Mouse (Mus musculus) layer of hippocampus, postnatal 36 days (tissue): ENCODE data around the gene Stk40. TPM values are rescaled to one million over a fixed set of nuclear protein-coding genes. Genes with fewer than 3 reads are reported as not detected.
"Not testable (repeated sequence)": the region's sequence is repeated elsewhere in the genome, so short reads cannot be mapped to it uniquely, and the experiment has no call there.

Experiments used
- DNase-seq, 2 experiments: peaks; one replicate each; pipeline ENCODE4 v3.0.0; 2022
- total RNA-seq, 2 experiments: library from RNA; stranded (reverse); gene quantifications; 2 replicates each; pipeline ENCODE4 v1.2.3; 2021

Gene Stk40
- total RNA-seq, 2 experiments from 2014 or later: 28.5 to 29.0 TPM

DNA sequence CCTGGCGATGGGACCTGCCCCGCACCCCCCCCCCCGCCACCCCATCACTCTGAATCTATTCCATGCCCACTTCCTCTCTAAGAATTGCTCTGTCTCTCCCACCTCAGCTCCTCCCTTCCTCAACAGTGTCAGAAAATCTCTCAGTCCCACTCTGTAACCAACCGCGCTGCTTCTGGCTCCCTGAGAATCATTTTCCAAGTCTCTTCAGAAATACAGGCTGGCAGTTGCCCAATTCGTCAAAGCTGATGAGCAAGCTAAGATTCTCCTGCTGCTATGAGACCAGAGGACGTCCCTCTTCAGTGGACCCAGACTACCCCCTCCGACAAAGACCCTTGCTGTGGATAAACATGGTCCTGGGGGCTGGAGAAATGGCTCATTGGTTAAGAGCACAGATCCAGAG, 55.7 kb downstream of the Stk40 start:
- DNase-seq: no peak

- no peak for DNase-seq
Observed at GRCm38 (mm10) chr4:126160981-126161380, 57.2 kb downstream of the Stk40 start.

GRCm38 (mm10) chr4:126161456-126161855, 57.7 kb downstream of the Stk40 start:
- no peak for DNase-seq

- DNase-seq: no peak
Observed at GRCm38 (mm10) chr4:126161986-126162385, 58.2 kb downstream of the Stk40 start.

- DNase-seq: peak; percentile 80 to 82
Observed at GRCm38 (mm10) chr4:126162544-126163066, 58.8 kb downstream of the Stk40 start.

- no peak for DNase-seq
Observed at GRCm38 (mm10) chr4:126163067-126163659, 59.4 kb downstream of the Stk40 start, which contains the start of gene Sh3d21. Gene Sh3d21, minus strand, starts transcription at chr4:126163491.

DNA sequence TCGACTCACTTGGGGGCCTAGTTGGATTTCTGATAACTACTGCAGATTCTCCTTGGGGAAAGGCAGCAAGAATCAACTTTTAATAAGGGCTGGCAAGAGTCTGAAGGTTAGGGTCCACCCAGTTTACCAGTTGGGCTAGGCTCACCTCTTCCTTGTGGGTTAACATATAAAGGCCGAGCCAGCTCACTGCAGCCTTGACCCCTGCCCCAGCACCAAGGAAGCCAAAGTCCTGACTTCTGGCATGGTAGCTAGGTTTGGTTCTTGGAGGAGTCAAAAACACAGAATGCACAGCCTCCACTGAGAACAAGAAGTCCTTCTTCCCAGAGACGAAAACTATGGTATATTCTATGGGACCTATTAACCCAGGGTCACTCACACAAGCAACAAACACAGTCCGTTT, 59.9 kb downstream of the Stk40 start:
- DNase-seq: no peak

DNA sequence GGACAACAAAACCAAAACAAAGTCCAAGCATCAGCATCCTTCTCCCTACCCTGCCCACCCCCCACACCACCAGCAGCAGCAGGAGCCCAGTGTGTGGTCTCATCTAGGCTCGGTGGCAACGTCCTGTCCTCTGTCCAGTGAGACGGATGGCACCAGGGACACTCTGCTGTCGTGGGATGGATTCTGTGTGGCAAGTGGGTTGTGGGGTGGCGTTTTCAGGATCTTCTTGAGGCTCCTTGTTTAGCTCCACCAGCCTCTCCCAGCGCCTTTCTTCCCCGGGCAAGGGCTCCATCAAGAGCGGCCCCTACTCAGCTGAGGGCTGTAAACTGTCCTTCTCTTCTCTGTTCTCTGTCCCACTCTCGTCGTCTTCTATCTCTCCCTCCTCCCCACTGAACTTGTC, 61.3 kb downstream of the Stk40 start:
- DNase-seq: not testable (repeated sequence)

- no peak for DNase-seq
Observed at GRCm38 (mm10) chr4:126166084-126166483, 62.3 kb downstream of the Stk40 start.

DNA sequence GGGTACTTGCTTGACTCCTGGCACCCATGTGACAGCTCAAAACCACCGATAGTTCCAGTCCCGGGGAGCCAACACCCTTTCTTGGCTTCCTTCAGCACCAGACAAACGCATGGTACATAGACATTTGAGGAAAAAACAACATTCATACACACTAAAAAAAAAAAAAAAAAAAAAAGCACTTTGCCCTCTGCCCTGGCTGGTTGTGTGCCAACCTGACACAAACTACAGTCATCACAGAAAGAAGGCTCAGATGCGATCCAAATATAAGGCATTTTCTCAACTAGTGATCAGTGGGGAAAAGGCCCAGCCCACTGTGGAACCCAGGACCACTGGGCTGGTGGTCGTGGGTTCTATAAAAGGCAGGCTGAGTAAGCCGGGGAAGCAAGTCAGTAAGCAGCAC, 65.1 kb downstream of the Stk40 start:
- DNase-seq: no peak

- DNase-seq: not testable (repeated sequence)
Observed at GRCm38 (mm10) chr4:126170737-126171136, 67.0 kb downstream of the Stk40 start.

DNA sequence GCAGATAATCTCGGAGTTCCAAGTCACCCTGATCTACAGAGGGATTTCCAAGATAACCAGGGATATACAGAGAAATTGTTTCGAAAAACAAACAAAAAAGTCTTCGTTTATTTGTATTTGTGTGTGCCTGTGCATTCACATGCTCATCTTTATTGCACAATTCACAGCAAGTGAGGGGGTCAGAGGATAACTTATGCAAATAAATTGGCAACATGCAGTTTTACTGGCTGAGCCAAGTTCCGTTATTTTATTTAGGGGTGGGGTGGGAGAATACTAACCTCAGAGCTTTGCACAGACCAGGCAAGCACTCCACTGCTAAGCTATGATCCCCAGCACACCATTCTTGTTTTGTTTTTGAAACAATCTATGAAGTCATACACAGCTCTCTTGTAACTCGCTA, 70.0 kb downstream of the Stk40 start:
- no peak for DNase-seq

GRCm38 (mm10) chr4:126175980-126176379, 72.2 kb downstream of the Stk40 start:
- not testable (repeated sequence) for DNase-seq

- DNase-seq: peak in 1 of 2 experiments; percentile 26
Observed at GRCm38 (mm10) chr4:126181170-126181957, 77.6 kb downstream of the Stk40 start.

DNA sequence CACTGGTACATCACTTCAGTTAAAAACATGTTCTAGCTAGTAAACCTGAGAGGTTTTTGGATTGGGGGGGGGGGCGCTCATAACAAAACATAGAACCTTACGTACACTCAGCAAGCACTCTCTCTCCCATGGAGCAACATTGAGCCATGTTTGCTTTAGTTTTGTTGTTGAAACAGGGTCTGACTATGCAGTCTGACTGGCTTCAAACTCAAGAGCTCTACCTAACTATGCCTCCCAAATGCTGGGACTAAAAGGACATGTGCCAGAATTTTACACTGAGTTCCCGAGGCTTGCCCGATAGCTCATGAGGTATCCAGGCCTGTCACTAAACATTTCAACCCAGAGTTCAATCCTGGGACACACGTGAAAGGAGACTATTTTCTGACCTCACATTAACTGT, 79.3 kb downstream of the Stk40 start:
- DNase-seq: no peak

GRCm38 (mm10) chr4:126187096-126187495, 83.3 kb downstream of the Stk40 start:
- DNase-seq: no peak

Other genes with a start within 250 kb of the Stk40 start
- 1 to 10 TPM; 4.4 to 4.5 TPM for gene Csf3r, start 79.4 kb upstream of the Stk40 start, total RNA-seq
- 10 to 100 TPM; 44.1 to 44.9 TPM for gene Mrps15, start 57.0 kb upstream of the Stk40 start, total RNA-seq
- 10 to 100 TPM; 42.1 to 48.0 TPM for gene Oscp1, start 45.4 kb upstream of the Stk40 start, total RNA-seq
- gene Lsm10, start 7.3 kb upstream of the Stk40 start, total RNA-seq: 10 to 100 TPM; 16.5 to 18.1 TPM
- 1 to 10 TPM; 1.6 to 2.1 TPM for gene Eva1b, start 43.8 kb downstream of the Stk40 start, total RNA-seq
- gene Sh3d21, start 59.5 kb downstream of the Stk40 start, total RNA-seq: under 1 TPM; 0.80 to 0.86 TPM
- 100 to 1,000 TPM; 148 to 151 TPM for gene Thrap3, start 98.8 kb downstream of the Stk40 start, total RNA-seq
- gene Map7d1, start 152.4 kb downstream of the Stk40 start, total RNA-seq: 100 to 1,000 TPM; 245 to 249 TPM
- 10 to 100 TPM; 77.9 to 83.3 TPM for gene Trappc3, start 158.4 kb downstream of the Stk40 start, total RNA-seq
- gene Col8a2, start 182.8 kb downstream of the Stk40 start, total RNA-seq: 1 to 10 TPM in 1 of 2 experiments, under 1 TPM in 1; 0.60 to 1.3 TPM
- 10 to 100 TPM; 29.3 to 30.3 TPM for gene Adprhl2, start 217.7 kb downstream of the Stk40 start, total RNA-seq
- gene Tekt2, start 221.7 kb downstream of the Stk40 start, total RNA-seq: 1 to 10 TPM; 1.8 to 2.1 TPM